Mouse (Mus musculus): ENCODE results near the gene Pik3c2b.

DNA sequence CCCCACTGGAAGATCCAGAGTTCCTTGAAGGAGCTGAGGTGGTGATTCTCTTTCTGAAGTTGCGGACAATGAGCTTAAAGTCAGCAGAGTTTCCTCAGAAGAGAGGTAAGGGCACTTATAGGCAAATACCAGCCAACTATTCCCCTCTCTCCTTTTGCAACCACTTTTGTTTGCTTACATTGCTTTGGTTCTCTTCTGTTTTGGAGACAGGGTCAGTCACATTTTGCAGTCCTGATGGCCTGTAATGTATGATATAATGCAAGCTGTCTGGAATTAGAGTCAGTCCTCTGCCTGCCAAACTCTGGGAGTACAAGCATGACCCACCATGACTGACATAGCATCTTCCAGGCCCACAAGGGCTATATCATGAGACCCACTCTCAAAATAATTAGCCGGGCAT is 18.3 kb upstream of the Pik3c2b start:
- TF ChIP-seq POLR2A (IDR thresholded peaks at IDR 0.05; ENCODE audit: borderline replicate concordance, extremely low read depth, low read depth, low read length) (no peak), CTCF (IDR thresholded peaks at IDR 0.05; ENCODE audit: insufficient read depth, low read length) (no peak)
